Mouse (Mus musculus): ENCODE results near the gene Racgap1.

Gene Racgap1

GRCm38 (mm10) chr15:99663964-99664599, 12.6 kb upstream of the Racgap1 start:
- no peak for DNase-seq

GRCm38 (mm10) chr15:99662371-99662770, 10.9 kb upstream of the Racgap1 start:
- DNase-seq = no peak

- DNase-seq = no peak
Measured at GRCm38 (mm10) chr15:99661121-99661830, 9.8 kb upstream of the Racgap1 start.

GRCm38 (mm10) chr15:99658437-99658836, 7.0 kb upstream of the Racgap1 start:
- no peak for DNase-seq

GRCm38 (mm10) chr15:99655956-99656355, 4.5 kb upstream of the Racgap1 start:
- DNase-seq = no peak

- DNase-seq = no peak
Measured at GRCm38 (mm10) chr15:99653876-99654275, 2.4 kb upstream of the Racgap1 start.

DNA sequence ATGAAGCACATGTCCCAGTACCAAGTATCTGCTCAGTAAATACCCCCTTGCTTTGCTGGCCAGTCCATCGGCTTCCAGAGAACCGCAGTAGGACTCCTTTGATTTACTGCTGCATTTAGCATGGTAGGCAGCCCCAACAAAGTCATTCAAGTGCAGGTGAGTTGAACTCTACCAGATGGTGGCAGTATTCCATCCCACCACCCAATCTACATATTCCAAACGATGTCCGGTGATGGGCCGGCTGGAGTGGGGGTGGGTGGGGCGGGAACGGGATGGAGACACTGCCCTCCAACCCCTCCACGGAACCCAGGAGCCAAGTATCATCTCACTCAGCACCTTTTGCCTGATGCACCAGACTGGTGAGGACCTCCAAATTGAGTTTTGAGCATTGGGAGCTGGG, 1.8 kb upstream of the Racgap1 start:
- peak; percentile 18 for DNase-seq

DNA sequence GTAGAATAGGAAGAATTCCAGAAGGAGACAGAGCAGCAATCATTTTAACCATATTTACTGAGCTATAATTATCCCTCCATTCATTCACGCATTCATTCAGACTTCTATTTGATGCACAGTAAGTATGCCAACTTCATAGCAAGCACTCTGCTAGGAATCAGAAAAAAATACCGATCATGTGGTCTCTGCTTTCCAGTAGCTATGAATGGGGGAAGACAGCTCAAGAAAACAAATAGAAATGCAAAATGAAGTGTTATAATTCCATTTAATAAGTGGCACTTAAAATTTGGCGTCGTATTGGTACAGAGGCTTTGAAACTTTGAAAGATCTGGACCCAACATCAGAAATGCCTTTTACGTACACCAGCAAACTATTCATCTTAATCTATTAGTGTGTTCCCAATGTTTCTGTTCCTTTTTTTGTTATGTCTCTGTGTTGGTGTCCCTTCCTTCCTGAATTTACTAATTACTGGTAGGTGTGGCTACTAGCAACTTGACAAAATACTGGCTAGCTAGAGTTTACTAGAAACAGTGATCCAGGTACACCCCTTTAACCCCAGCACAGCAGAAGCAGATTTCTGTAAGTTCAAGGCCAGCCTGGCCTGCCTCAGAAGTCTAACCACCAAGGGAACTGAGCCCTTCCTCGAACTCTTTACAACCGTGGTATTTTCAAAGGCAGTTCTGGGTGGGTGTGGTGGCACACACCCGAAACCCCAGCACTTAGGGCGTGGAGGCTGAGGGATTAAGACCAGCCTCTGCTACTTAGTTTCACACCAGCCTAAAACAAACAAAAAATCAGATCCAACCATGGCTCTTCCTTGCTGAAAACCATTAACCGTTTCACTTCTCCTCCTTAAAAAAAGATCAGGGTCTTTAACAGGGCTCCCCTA, 772 bp upstream of the Racgap1 start:
- DNase-seq = no peak

- DNase-seq = no peak
Measured at GRCm38 (mm10) chr15:99650304-99650703, 1.2 kb downstream of the Racgap1 start.

- DNase-seq = no peak
Measured at GRCm38 (mm10) chr15:99649067-99649761, 2.2 kb downstream of the Racgap1 start.

GRCm38 (mm10) chr15:99648326-99648725, 3.1 kb downstream of the Racgap1 start:
- DNase-seq = no peak

GRCm38 (mm10) chr15:99644776-99645175, 6.7 kb downstream of the Racgap1 start:
- DNase-seq = no peak

GRCm38 (mm10) chr15:99643832-99644231, 7.6 kb downstream of the Racgap1 start:
- no peak for DNase-seq

DNA sequence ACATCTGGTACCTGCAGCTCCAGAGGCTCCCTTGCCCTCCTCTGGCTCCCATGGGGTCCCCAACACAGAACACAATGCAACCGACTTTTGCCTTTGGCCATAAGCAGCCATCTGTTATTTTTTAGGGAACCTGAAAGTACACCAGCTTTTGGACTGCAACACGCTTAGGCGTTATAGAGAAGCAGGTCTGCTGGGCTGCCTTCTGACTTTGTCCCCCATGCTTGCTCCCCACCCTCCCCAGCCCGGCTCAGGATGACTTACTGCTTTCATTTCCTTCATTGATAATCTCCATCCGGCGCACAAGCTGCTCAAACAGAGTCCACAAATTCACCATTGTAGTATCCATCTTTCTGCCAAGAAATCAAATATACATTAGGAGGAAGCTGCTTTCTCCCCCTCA, 8.8 kb downstream of the Racgap1 start:
- DNase-seq = no peak

GRCm38 (mm10) chr15:99638124-99638485, 13.4 kb downstream of the Racgap1 start:
- DNase-seq = no peak

DNA sequence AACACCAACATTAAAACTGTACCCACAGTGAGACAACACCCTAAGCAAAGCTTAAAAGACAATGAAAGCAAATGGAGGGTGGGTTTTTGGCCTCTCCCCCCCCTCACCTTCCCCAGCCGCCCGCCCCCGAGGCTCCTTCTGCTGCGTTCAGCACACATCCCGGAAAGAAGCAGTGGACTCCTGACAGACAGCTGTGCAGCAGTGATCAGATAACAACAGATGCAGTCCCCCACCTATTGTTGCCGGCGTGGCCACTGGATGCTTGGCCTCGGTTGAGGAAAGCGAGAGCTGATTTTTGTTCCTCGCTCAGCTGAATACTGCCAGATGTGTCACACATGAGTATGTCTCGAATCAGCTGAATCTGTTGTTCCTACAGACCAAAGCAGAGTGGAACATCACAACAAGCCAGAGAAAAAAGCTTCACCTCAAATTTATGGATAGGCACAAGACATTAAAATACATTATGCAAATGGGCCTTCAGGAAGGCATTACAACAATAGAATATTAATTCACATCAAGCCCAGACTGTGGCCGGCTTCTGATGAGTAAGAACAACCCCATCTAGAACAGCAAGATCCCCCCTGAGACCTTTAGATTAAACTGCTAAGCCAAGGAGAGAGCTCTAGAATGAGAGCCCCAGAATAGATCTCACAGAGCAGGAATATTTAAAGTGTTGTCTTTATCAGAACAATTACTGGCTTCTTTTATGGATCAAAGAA, 13.9 kb downstream of the Racgap1 start:
- no peak for DNase-seq

- DNase-seq = no peak
Measured at GRCm38 (mm10) chr15:99634702-99635101, 16.8 kb downstream of the Racgap1 start.

GRCm38 (mm10) chr15:99631618-99632017, 19.8 kb downstream of the Racgap1 start:
- no peak for DNase-seq

DNA sequence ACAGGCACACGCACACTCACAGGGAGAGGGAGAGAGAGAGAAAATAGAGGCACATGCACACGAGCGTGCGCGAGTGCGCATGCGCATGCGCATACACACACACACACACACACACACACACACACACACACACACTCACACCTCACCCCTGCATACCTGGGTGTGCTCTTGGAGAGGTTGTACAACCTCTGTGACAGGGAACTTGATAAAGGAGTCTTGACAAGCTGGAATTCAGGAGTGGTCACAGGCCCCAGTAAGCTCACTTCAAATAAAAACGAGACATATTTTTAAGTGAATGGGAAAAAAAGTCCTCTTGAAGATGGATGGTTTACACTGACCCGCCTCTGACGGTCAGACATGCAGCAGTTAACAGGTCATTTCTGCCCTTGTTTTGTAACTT, 29.4 kb downstream of the Racgap1 start:
- no peak for DNase-seq

- DNase-seq = no peak
Measured at GRCm38 (mm10) chr15:99619821-99620220, 31.6 kb downstream of the Racgap1 start.

DNA sequence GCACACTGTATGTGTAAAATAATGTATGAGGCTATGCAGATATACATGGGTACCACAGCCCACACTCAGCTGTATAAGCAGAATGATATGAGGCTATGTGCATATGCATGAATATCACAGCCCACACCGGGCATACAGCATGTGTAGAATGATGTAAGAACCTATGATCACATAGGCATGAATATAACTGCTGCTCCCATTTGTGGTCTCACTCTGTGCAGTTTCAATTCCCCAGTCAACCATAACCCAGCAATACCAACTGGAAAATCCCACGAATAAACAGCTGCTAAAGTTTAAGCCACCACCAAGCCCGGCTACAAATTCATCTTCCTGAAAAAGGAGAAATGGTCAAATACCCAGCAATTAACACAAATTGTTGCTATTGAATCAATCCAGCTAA, 32.9 kb downstream of the Racgap1 start:
- DNase-seq = no peak

GRCm38 (mm10) chr15:99615246-99615645, 36.2 kb downstream of the Racgap1 start:
- peak; percentile 16 for DNase-seq

Data from kidney, adult 9 months (tissue).